Mouse (Mus musculus) G1E-ER4 (cell line): ENCODE measurements around the gene Gm128. TPM values are rescaled to one million over a fixed set of nuclear protein-coding genes. Genes with fewer than 3 reads are reported as not detected.

Source experiments
- GATA1 ChIP-seq: IDR thresholded peaks from one replicate; pipeline ENCODE4 v1.8.0; 2012; ENCODE audit warnings: low read length, inconsistent platforms
- polyA plus RNA-seq: library from polyadenylated mRNA; stranded (reverse); fragments of >175 nt; gene quantifications from 2 replicates; pipeline ENCODE4 v1.2.3, GENCODE M21; 2012

Gm128 gene
- polyA plus RNA-seq, 1 experiment: not detected

GRCm38 (mm10) chr3:95194721-95195135, 46.7 kb downstream of the Gm128 start:
- no peak for TF ChIP-seq GATA1

Other genes with a start within 250 kb of the Gm128 start
- 69.4 and 75.7 TPM in 2 replicates for gene Zfp687, start 226.2 kb downstream of the Gm128 start, polyA plus RNA-seq
- gene Psmd4, start 199.0 kb downstream of the Gm128 start, polyA plus RNA-seq: 165 and 202 TPM in 2 replicates
- 24.3 and 27.7 TPM in 2 replicates for gene Pip5k1a, start 134.7 kb downstream of the Gm128 start, polyA plus RNA-seq
- gene Vps72, start 130.6 kb downstream of the Gm128 start, polyA plus RNA-seq: 298 and 449 TPM in 2 replicates
- gene Tmod4, start 117.1 kb downstream of the Gm128 start, polyA plus RNA-seq: 0.24 and 0.26 TPM in 2 replicates
- 5.1 and 6.4 TPM in 2 replicates for gene Scnm1, start 107.6 kb downstream of the Gm128 start, polyA plus RNA-seq
- gene Lysmd1, start 107.5 kb downstream of the Gm128 start, polyA plus RNA-seq: 5.6 and 9.6 TPM in 2 replicates
- gene Tnfaip8l2, start 99.2 kb downstream of the Gm128 start, polyA plus RNA-seq: not detected in 2 replicates
- 1.6 and 2.4 TPM in 2 replicates for gene Sema6c, start 81.1 kb downstream of the Gm128 start, polyA plus RNA-seq
- 3.0 and 3.9 TPM in 2 replicates for gene Gabpb2, start 23.7 kb downstream of the Gm128 start, polyA plus RNA-seq
- gene Cdc42se1, start 12.9 kb downstream of the Gm128 start, polyA plus RNA-seq: 142 and 147 TPM in 2 replicates
- gene Mllt11, start 9.4 kb downstream of the Gm128 start, polyA plus RNA-seq: 2.4 and 4.8 TPM in 2 replicates
- gene Bnipl, start 9.6 kb upstream of the Gm128 start, polyA plus RNA-seq: not detected in 2 replicates
- 82.1 and 111 TPM in 2 replicates for gene Mindy1, start 39.7 kb upstream of the Gm128 start, polyA plus RNA-seq
- 2.4 and 3.3 TPM in 2 replicates for gene Prune1, start 40.5 kb upstream of the Gm128 start, polyA plus RNA-seq
- 0.97 and 1.0 TPM in 2 replicates for gene Anxa9, start 65.6 kb upstream of the Gm128 start, polyA plus RNA-seq
- 461 and 746 TPM in 2 replicates for gene Cers2, start 73.2 kb upstream of the Gm128 start, polyA plus RNA-seq
- 54.7 and 74.2 TPM in 2 replicates for gene Setdb1, start 115.6 kb upstream of the Gm128 start, polyA plus RNA-seq
- gene 4930558C23Rik, start 161.2 kb upstream of the Gm128 start, polyA plus RNA-seq: not detected in 2 replicates
- gene Arnt, start 192.8 kb upstream of the Gm128 start, polyA plus RNA-seq: 49.7 and 51.0 TPM in 2 replicates